Mouse (Mus musculus) intestine, embryonic 16.5 days (tissue): ENCODE measurements at regions not wholly inside any gene's neighbourhood (a gene's known extent, or its start where the extent isn't known, plus 50 kb on each side); places are given as distances from the start of the nearest gene placed in this dataset.

ENCODE experiments used
- ATAC-seq: fragments of 200-750 bp; cut with Nextera tagmentation; 2 replicates; pipeline ENCODE4 v1.8.0; 2017; ENCODE audit warnings: moderate TSS enrichment, moderate library complexity
- H3K27ac ChIP-seq: fragments of 300-500 bp; sonication (generic); 2 replicates; pipeline ENCODE4 v1.5.1; 2014; ENCODE audit warnings: mild to moderate bottlenecking, low read length
- H3K27me3 ChIP-seq: fragments of 300-500 bp; sonication (generic); replicated peaks from 2 replicates; pipeline ENCODE4 v1.6.1; 2014; ENCODE audit warnings: low read length, control low read depth, mixed read lengths; ENCODE audit not compliant: control insufficient read depth, insufficient read depth
- H3K36me3 ChIP-seq: fragments of 300-500 bp; sonication (generic); 2 replicates; pipeline ENCODE4 v1.6.1; 2014; ENCODE audit warnings: low read length, control low read depth; ENCODE audit not compliant: control insufficient read depth, insufficient read depth
- H3K4me1 ChIP-seq: fragments of 300-500 bp; sonication (generic); 2 replicates; pipeline ENCODE4 v1.6.1; 2014; ENCODE audit warnings: low read length, control low read depth, mixed read lengths; ENCODE audit not compliant: control insufficient read depth, insufficient read depth
- H3K4me2 ChIP-seq: fragments of 300-500 bp; sonication (generic); 2 replicates; pipeline ENCODE4 v1.6.1; 2014; ENCODE audit warnings: low read depth, low read length, control low read depth
- H3K4me3 ChIP-seq: fragments of 300-500 bp; sonication (generic); 2 replicates; pipeline ENCODE4 v1.5.1; 2014; ENCODE audit warnings: mild to moderate bottlenecking, low read length
- H3K9ac ChIP-seq: fragments of 300-500 bp; sonication (generic); 2 replicates; pipeline ENCODE4 v1.6.1; 2014; ENCODE audit warnings: low read depth, low read length
- H3K9me3 ChIP-seq: fragments of 300-500 bp; sonication (generic); 2 replicates; pipeline ENCODE4 v1.6.1; 2016; ENCODE audit warnings: low read length, control low read depth; ENCODE audit not compliant: control insufficient read depth
- WGBS: fragments of 180-500 bp; shearing (Covaris S2); extraction: QIAGEN DNeasy Blood & Tissue Kit; methylation state at CpG from one replicate; pipeline ENCODE4 v1.1.7; 2014; 5-methylcytosine and 5-hydroxymethylcytosine counted together

DNA sequence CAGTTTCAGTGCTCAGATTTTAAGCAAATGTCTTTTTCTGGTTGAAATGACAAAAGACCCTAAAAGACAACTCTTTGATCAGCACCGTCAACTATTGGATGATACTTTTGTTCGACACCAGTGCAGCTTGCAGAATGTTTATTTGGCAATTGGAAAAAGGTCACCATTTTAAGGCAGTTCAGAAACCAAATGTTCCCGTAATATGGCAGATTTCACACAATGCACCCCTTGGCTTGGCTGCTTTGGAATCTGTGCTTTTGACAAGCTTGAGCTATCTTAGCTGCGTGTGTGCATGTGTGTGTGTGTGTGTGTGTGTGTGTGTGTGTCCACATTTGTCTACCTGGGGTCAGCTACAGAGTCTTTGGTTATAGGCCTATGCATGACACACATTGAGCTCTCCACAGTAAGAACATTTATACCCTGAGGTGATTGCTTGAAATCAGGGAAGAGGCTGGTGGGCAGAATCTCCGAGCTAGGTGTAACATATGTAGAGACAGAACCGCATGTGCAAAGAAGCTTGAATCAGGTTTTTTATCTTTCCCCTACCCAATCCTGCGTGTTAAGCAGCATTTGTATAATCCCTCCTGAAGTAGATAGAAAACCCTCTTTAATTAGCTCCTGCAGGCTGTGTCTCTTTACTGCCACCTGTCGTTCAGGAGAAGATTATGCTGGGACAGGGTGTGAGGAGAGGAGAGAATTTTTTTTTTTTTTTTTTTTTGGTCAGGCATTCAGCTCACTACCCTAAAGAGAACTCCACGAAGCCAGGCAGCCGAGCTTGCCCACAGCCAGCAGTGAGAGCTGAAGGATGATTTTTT lies 85.1 kb upstream of the Arrdc4 start:
- Histone ChIP-seq H3K9ac (no peak overlapping the region), H3K27ac (no peak overlapping the region), H3K4me2 (no peak overlapping the region), H3K27me3 (no peaks in the 10 kb centered on the region), H3K4me1 (no peaks in the 10 kb centered on the region), H3K9me3 (no peaks in the 10 kb centered on the region), H3K36me3 (no peaks in the 10 kb centered on the region), H3K4me3 (no peak overlapping the region)
- WGBS: 48% methylated on average over 10 of the region's 10 CpGs
- no peak for ATAC-seq

DNA sequence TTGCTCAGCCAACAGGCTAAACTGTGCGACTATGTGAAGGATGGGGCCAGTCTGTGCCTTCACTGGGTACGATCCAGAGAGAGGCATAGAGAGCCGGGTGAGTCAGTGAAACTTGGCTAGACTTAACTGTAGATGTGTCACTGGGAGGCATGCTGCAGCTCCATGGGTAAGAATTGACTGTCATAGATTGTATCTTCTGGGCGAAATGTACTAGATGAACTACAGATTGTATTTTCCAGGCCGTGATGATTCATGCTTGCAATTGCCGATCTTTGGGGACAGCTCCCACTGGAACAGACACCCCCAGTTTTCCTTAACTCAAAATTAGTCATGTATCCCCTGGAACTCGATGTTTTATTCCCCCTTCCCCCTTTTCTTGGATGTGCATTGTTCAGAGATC lies 84.5 kb upstream of the Arrdc4 start:
- Histone ChIP-seq H3K4me2 (no peak overlapping the region), H3K9ac (no peak overlapping the region), H3K27ac (no peak overlapping the region), H3K4me1 (no peaks in the 10 kb centered on the region), H3K27me3 (no peaks in the 10 kb centered on the region), H3K36me3 (no peaks in the 10 kb centered on the region), H3K9me3 (no peaks in the 10 kb centered on the region), H3K4me3 (no peak overlapping the region)
- no peak for ATAC-seq
- WGBS: 88% methylated on average over 7 of the region's 7 CpGs

DNA sequence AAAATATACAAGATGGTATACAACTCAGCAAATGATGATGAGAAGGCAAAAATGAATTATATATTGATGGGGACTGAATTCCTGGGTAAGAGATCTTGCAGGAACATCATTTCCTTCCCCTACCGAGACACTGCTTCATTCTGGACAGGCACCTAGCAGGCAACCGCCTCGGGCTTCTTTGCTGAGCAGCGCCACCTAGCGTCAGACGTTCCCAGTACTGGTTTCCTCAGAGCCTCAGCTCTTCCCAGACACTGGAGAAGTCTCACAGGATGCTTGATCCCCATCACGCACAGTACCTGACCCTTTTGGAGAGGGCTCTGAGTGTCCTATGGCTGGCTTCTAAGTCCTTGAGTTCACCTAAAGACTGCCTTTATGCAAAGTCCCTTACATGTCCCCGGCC lies 80.8 kb upstream of the Arrdc4 start:
- H3K36me3 ChIP-seq: no peaks in the 10 kb centered on the region
- H3K27me3 ChIP-seq: no peaks in the 10 kb centered on the region
- no peak overlapping the region for H3K9ac ChIP-seq
- H3K4me3 ChIP-seq: no peak overlapping the region
- WGBS: 15% methylated on average over 8 of the region's 8 CpGs
- no peaks in the 10 kb centered on the region for H3K9me3 ChIP-seq
- H3K4me2 ChIP-seq: no peak overlapping the region
- ATAC-seq: peak; percentile 74; the same call in 1 of the 2 replicates
- H3K27ac ChIP-seq: no peak overlapping the region
- H3K4me1 ChIP-seq: no peaks in the 10 kb centered on the region

DNA sequence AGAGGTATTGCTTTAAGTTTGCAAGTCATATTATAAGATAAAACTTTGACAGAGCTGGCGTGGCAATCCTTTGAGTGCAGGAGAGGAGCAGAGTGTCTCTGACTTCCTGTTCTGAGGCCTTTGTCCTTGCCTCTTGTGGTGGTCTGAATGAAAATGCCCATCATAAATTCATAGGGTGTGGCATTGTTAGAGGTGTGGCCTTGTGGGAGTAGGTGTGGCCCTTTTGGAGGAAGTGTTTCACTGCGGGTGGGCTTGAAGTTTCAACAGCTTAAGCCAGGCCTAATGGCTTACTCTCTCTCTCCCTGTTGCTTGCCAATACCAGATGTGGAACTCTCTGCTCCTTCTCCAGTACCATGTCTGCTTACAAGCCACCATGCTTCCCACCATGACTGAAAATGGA lies 75.4 kb upstream of the Arrdc4 start:
- H3K4me3 ChIP-seq: no peak overlapping the region
- no peaks in the 10 kb centered on the region for H3K9me3 ChIP-seq
- no peaks in the 10 kb centered on the region for H3K27me3 ChIP-seq
- H3K4me1 ChIP-seq: no peaks in the 10 kb centered on the region
- no peak overlapping the region for H3K9ac ChIP-seq
- no peaks in the 10 kb centered on the region for H3K36me3 ChIP-seq
- no peak for ATAC-seq
- H3K27ac ChIP-seq: no peak overlapping the region
- no peak overlapping the region for H3K4me2 ChIP-seq
- 69% methylated on average over 2 of the region's 2 CpGs for WGBS

DNA sequence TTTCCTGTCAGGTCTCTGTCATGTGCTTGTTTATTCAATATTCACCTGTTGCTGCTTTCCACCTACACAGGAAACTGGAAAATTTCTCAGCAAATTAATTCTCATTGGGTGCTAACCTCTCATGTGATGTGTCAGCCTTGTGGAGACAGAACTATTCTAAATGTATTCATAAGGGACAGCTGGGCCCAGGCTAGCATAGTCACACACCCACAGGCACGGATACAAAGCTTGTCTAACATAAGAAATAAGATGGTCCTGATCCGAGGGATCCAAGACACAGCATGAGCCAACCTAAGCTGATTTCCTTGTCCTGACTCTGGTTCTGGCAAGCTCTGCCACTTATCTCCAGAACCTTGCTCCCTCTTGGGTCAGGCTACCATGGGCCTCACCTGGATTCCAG lies 74.6 kb upstream of the Arrdc4 start:
- no peak for ATAC-seq
- no peaks in the 10 kb centered on the region for H3K4me1 ChIP-seq
- no peak overlapping the region for H3K27ac ChIP-seq
- H3K27me3 ChIP-seq: no peaks in the 10 kb centered on the region
- H3K4me2 ChIP-seq: no peak overlapping the region
- no peaks in the 10 kb centered on the region for H3K9me3 ChIP-seq
- no peaks in the 10 kb centered on the region for H3K36me3 ChIP-seq
- H3K9ac ChIP-seq: no peak overlapping the region
- no peak overlapping the region for H3K4me3 ChIP-seq
- 69% methylated on average over 2 of the region's 2 CpGs for WGBS

DNA sequence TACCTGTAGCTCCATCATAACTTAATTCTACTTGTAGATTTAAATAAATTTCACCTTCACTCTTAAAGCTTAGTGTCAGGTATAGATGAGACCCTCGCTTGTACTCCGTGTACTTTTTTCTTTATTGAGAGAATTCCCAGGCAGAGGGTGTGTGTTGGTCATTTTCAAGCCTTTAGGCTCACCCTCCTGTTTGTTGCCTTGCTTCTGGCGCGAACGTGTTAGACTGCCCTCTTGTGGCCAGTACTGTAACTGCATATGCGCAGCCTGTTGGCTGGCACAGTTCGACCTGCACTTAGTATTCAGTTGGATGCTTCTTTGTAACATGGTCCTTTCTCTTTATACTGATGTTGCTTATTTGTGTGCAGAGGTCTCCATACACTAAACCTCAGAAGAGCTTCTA lies 74.1 kb upstream of the Arrdc4 start:
- Histone ChIP-seq H3K4me2 (no peak overlapping the region), H3K36me3 (no peaks in the 10 kb centered on the region), H3K4me1 (no peaks in the 10 kb centered on the region), H3K27me3 (no peaks in the 10 kb centered on the region), H3K9me3 (no peaks in the 10 kb centered on the region), H3K4me3 (no peak overlapping the region), H3K27ac (no peak overlapping the region), H3K9ac (no peak overlapping the region)
- peak; percentile 67 for ATAC-seq
- WGBS: 2% methylated on average over 7 of the region's 7 CpGs

DNA sequence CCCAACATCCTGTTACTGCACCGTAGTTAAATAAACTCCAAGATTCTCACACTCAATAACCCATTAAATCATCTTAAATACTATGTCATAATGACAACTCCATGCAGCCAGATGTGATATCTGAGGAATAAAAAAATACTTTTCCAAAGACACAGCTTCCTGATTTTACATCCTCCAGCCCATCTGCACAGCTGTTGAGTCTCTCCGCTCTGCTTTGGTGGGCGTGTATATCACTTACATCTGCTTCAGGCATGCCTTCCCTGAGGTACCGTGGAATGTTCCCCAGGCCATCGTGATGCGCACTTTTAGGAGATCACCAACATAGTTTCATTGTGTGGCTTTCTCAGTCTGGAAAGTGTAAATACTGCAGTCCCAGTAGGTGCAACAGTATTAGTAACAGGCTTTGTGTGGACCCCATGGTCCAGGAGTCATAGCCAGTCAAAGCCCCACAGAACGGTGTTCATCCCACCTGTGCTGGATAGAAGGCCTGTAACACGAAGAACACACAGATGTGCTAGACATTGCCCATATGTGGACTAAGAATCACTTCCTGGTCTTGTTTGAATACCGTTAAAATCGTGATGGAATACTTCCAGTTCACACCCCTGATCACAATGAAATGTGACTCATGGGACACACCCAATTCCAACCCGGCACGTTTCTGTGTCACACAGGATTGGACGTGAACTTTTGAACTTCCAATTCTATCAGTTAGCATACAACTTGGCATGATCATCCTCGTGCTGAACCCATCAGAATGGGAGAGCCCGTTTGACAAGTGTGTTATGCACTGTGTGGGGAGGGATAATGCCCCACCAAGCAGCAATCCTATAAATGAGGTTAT lies 66.0 kb upstream of the Arrdc4 start:
- H3K4me3 ChIP-seq: no peak overlapping the region
- no peak overlapping the region for H3K9ac ChIP-seq
- ATAC-seq: 0 out of 2 replicates have a peak, but pooled peaks have one; percentile 44
- H3K27ac ChIP-seq: no peak overlapping the region
- H3K4me2 ChIP-seq: no peak overlapping the region
- H3K4me1 ChIP-seq: 0 out of 2 replicates have a peak, but pooled peaks cover 2% of the 10 kb centered on the region
- H3K9me3 ChIP-seq: no peaks in the 10 kb centered on the region
- H3K27me3 ChIP-seq: no peaks in the 10 kb centered on the region
- 63% methylated on average over 15 of the region's 15 CpGs for WGBS
- H3K36me3 ChIP-seq: no peaks in the 10 kb centered on the region

DNA sequence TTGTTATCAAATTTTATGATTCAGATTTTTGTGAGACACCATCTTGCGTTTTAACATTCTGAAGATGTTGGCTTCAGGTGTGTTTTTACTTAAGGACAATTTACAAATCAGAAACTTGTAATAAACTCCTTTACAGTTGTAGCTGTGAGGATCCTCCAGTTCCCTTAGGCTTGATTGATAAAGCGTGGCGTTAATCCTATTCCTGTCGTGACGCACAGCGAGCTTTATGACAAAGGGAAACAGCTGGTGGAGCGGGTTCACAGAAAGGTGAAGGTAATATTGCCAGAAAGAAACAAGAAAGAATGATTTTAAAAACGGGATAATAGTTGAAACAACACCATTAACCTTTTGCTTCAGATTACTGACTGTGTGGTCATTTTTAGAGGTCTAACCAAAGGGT lies 60.7 kb upstream of the Arrdc4 start:
- Histone ChIP-seq H3K4me2 (no peak overlapping the region), H3K27me3 (no peaks in the 10 kb centered on the region), H3K36me3 (no peaks in the 10 kb centered on the region), H3K9ac (no peak overlapping the region), H3K4me3 (no peak overlapping the region), H3K27ac (no peak overlapping the region), H3K9me3 (no peaks in the 10 kb centered on the region), H3K4me1 (0 out of 2 replicates have a peak, but pooled peaks cover 2% of the 10 kb centered on the region)
- WGBS: 51% methylated on average over 8 of the region's 8 CpGs
- no peak for ATAC-seq
